Mouse (Mus musculus) midbrain, embryonic 13.5 days (tissue): ENCODE measurements at regions not wholly inside any gene's neighbourhood (a gene's known extent, or its start where the extent isn't known, plus 50 kb on each side); places are given as distances from the start of the nearest gene placed in this dataset.
"Not testable (repeated sequence)": the region's sequence is repeated elsewhere in the genome, so short reads cannot be mapped to it uniquely, and the experiment has no call there.

Experiments
- ATAC-seq: fragments of 200-750 bp; cut with Nextera tagmentation; 2 replicates; pipeline ENCODE4 v1.8.0; 2017; ENCODE audit warnings: mild to moderate bottlenecking, moderate TSS enrichment, moderate library complexity
- H3K27ac ChIP-seq: fragments of 300-500 bp; sonication (generic); 2 replicates; pipeline ENCODE4 v1.5.1; 2015; ENCODE audit warnings: inconsistent platforms, mild to moderate bottlenecking, moderate library complexity
- H3K27me3 ChIP-seq: fragments of 300-500 bp; sonication (generic); 2 replicates; pipeline ENCODE4 v1.6.1; 2015; ENCODE audit warnings: mild to moderate bottlenecking, inconsistent platforms
- H3K36me3 ChIP-seq: fragments of 300-500 bp; sonication (generic); 2 replicates; pipeline ENCODE4 v1.6.1; 2015; ENCODE audit warnings: mild to moderate bottlenecking, inconsistent platforms
- H3K4me1 ChIP-seq: fragments of 300-500 bp; sonication (generic); replicated peaks from 2 replicates; pipeline ENCODE4 v1.6.1; 2015; ENCODE audit warnings: inconsistent platforms
- H3K4me2 ChIP-seq: fragments of 300-500 bp; sonication (generic); replicated peaks from 2 replicates; pipeline ENCODE4 v1.6.1; 2015; ENCODE audit warnings: moderate library complexity, mild to moderate bottlenecking, inconsistent platforms
- H3K4me3 ChIP-seq: fragments of 300-500 bp; sonication (generic); replicated peaks from 2 replicates; pipeline ENCODE4 v1.5.1; 2015; ENCODE audit warnings: mild to moderate bottlenecking, inconsistent platforms
- H3K9ac ChIP-seq: fragments of 300-500 bp; sonication (generic); replicated peaks from 2 replicates; pipeline ENCODE4 v1.6.1; 2015; ENCODE audit warnings: mild to moderate bottlenecking, inconsistent platforms
- H3K9me3 ChIP-seq: fragments of 300-500 bp; sonication (generic); 2 replicates; pipeline ENCODE4 v1.6.1; 2016; ENCODE audit warnings: mild to moderate bottlenecking, inconsistent platforms
- WGBS: fragments of 180-500 bp; shearing (Covaris S2); methylation state at CpG from one replicate; pipeline ENCODE4 v1.1.7; 2015; 5-methylcytosine and 5-hydroxymethylcytosine counted together

DNA sequence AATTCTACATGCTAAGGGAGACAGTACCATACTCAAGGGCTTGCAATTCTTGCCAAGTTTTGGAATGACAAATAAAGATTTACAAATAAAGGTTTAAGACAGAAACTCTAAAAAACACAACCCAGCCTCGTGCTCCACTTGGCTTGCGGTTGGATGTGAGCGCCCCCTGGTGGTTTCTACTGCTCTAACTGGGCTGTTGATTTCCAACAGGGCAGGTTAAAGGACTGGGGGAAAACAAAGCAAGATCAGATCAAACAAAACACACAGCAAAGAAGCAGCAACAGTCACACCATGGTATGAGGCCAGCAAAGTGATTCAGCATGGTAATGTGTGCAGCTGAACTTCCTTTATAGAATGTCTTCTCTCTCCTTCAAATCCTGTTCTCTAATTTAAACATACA is 339.2 kb downstream of the Adam3 start:
- H3K4me1 ChIP-seq: no peaks in the 10 kb centered on the region
- 3% methylated on average over 3 of the region's 3 CpGs for WGBS

GRCm38 (mm10) chr8:24383963-24384435 is 341.7 kb downstream of the Adam3 start:
- no peaks in the 10 kb centered on the region for H3K27me3 ChIP-seq
- no peak overlapping the region for H3K9ac ChIP-seq
- H3K9me3 ChIP-seq: no peaks in the 10 kb centered on the region
- H3K4me1 ChIP-seq: no peaks in the 10 kb centered on the region
- no peak for ATAC-seq
- no peaks in the 10 kb centered on the region for H3K36me3 ChIP-seq
- H3K4me3 ChIP-seq: no peak overlapping the region
- H3K27ac ChIP-seq: no peak overlapping the region
- WGBS: 74% methylated on average over 8 of the region's 8 CpGs
- no peak overlapping the region for H3K4me2 ChIP-seq

More for the DNA sequence above, 339.2 kb downstream of the Adam3 start:
- H3K4me3 ChIP-seq: no peak overlapping the region
- no peak overlapping the region for H3K9ac ChIP-seq
- ATAC-seq: peak; percentile 58; the same call in 1 of the 2 replicates
- H3K27ac ChIP-seq: no peak overlapping the region
- H3K36me3 ChIP-seq: no peaks in the 10 kb centered on the region
- no peaks in the 10 kb centered on the region for H3K9me3 ChIP-seq
- H3K4me2 ChIP-seq: no peak overlapping the region
- no peaks in the 10 kb centered on the region for H3K27me3 ChIP-seq

DNA sequence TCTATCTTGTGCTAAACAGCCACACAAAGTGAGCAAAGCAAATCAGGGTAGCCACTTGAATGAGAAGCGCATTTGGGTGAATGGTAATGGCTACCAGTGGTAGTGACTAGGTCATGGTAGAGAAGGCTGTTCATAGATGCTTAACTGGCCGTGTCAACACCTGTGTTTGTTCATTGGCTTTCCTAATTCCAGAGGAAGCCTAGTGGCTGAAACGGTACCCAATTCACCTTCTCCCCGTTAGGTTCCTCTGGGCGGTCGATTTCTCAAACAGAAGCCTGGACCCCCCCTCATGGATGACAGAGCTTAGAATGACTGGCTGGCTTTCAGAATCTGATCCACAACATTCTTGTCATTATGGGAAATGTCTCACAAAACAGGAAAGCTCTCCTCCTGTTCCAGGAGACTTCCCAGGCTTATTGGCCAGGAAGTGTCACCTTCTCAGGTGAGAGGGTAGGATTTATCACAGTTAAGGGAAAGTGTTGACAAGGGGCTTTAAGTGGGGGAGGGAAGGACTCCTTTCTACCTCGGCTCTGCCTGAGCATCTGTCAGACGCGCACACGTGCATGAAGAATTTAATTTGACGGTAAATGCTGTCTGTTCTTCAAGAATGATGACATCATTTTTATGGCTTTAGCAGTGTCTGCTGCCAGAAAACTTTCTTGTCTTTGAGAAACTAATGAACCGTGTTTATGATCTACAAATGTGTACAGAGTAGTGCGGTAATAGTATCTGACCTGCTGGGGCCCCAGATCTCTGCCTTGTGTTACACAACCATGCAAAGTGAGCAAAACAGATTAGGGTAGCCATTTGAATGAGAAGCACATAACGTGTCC is 342.3 kb downstream of the Adam3 start:
- no peak overlapping the region for H3K4me3 ChIP-seq
- H3K9me3 ChIP-seq: no peaks in the 10 kb centered on the region
- ATAC-seq: no peak
- no peak overlapping the region for H3K27ac ChIP-seq
- H3K9ac ChIP-seq: no peak overlapping the region
- H3K4me2 ChIP-seq: no peak overlapping the region
- WGBS: 77% methylated on average over 14 of the region's 14 CpGs
- no peaks in the 10 kb centered on the region for H3K27me3 ChIP-seq
- H3K36me3 ChIP-seq: no peaks in the 10 kb centered on the region
- no peaks in the 10 kb centered on the region; the same call in 1 of the 2 replicates for H3K4me1 ChIP-seq

DNA sequence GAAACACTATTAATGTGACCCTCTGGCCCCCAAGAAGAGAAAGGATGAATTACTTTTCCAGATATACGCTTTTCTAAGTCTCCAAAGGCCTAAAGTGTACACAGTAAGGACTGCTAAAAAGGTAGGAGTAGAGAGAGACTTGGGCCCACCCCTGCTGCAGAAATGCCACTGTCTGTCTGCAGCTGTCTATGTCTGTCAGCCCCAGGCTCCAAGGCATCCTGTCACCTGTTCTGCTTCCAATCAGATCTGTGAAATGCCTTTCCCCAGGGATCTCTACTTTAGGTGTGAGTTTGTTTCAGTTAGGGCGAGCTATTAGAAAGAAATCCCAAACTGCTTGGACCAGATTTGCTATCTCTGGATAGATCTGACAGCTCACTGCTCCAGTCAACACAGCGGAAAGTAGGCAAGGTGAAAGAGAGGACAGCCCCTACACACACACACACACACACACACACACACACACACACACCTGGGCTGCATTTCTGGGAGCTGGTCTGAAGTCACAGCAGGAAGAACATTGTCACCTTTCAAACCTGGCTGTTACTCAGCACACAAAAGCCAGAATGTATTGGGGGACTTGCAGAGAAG is 343.9 kb downstream of the Adam3 start:
- Histone ChIP-seq H3K4me1 (peaks cover 4% of the 10 kb centered on the region; the same call in 1 of the 2 replicates), H3K27ac (no peak overlapping the region), H3K27me3 (no peaks in the 10 kb centered on the region), H3K4me3 (no peak overlapping the region), H3K9ac (no peak overlapping the region), H3K9me3 (no peaks in the 10 kb centered on the region), H3K4me2 (no peak overlapping the region), H3K36me3 (no peaks in the 10 kb centered on the region)
- no peak for ATAC-seq
- 84% methylated on average over 3 of the region's 3 CpGs for WGBS

DNA sequence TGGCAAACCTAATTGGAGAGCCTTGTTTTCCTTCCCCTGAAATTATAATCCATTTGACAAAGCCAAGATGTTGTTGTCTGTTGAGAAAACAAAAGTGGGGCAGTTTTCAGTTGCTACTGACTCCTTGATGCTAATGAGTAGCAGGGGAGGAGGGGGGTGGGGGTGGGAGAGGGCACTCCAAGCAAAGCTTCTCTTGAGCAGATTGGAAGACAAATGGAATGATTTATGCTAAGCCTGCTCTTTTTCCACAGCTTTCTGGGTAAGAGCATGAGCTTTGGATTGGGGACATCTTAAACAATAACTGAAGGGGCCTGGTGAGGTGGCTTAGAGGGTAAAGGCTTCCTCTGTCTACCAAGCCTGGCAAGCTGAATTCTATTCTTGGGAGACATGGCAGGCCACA is 347.6 kb downstream of the Adam3 start:
- no peaks in the 10 kb centered on the region for H3K36me3 ChIP-seq
- no peaks in the 10 kb centered on the region for H3K9me3 ChIP-seq
- no peaks in the 10 kb centered on the region for H3K27me3 ChIP-seq
- no peak overlapping the region for H3K9ac ChIP-seq
- no peak overlapping the region for H3K4me2 ChIP-seq
- H3K4me1 ChIP-seq: peaks cover 4% of the 10 kb centered on the region; the same call in 1 of the 2 replicates
- no peak for ATAC-seq
- no peak overlapping the region for H3K27ac ChIP-seq
- no peak overlapping the region for H3K4me3 ChIP-seq

DNA sequence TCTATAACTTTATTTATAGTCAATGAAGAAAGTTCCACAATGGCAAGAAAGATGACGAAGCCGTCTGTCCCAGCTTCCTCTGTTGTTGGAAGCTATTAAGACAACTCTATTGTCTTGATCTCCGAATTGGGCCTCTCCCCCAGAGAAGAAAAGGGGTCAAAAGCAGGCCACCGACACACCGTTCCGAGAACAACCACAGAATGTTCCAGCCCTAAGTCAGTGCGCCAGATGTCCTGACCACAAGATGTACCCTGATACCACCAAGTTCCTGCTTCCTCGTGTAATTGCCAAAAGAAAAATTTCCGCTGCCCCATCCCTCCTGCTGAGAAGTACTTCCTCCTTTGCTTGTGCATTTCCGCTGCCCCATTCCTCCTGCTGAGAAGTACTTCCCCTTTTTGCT is 348.8 kb downstream of the Adam3 start:
- H3K27me3 ChIP-seq, H3K4me1 ChIP-seq, H3K4me3 ChIP-seq, H3K27ac ChIP-seq, H3K9ac ChIP-seq, ATAC-seq, H3K36me3 ChIP-seq, H3K4me2 ChIP-seq, H3K9me3 ChIP-seq: not testable (repeated sequence)
- WGBS: 87% methylated on average over 10 of the region's 10 CpGs

- no peak overlapping the region for H3K27ac ChIP-seq
- no peaks in the 10 kb centered on the region for H3K27me3 ChIP-seq
- peaks cover 4% of the 10 kb centered on the region; the same call in 1 of the 2 replicates for H3K4me1 ChIP-seq
- H3K4me2 ChIP-seq: no peak overlapping the region
- ATAC-seq: no peak
- H3K9me3 ChIP-seq: no peaks in the 10 kb centered on the region
- no peak overlapping the region for H3K9ac ChIP-seq
- 93% methylated on average over 1 of the region's 1 CpGs for WGBS
- no peaks in the 10 kb centered on the region for H3K36me3 ChIP-seq
- H3K4me3 ChIP-seq: no peak overlapping the region
These were observed 351.1 kb downstream of the Adam3 start for GRCm38 (mm10) chr8:24374503-24374902.

DNA sequence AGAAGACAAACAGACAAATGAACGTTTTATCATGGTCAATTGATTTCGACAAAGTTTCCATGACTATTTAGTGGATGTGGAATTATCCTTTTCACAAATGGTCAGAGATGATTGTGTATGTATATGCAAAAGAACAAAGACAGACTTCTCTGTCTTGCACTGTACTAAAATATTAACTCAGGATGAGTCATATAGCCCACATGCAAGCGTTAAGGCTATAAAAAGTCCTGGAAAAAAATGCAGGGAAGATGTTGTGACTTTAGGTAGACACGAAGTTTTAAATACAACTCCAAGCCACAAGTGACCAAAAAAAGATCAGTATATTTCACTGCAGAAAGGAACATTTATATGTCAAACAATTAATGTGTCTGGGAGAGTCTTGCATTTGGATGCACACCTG is 353.6 kb downstream of the Adam3 start:
- H3K9ac ChIP-seq: no peak overlapping the region
- no peak overlapping the region for H3K4me3 ChIP-seq
- WGBS: 87% methylated on average over 4 of the region's 4 CpGs
- H3K4me1 ChIP-seq: peaks cover 9% of the 10 kb centered on the region; the same call in 1 of the 2 replicates
- no peaks in the 10 kb centered on the region for H3K36me3 ChIP-seq
- no peak overlapping the region for H3K4me2 ChIP-seq
- no peak for ATAC-seq
- no peak overlapping the region for H3K27ac ChIP-seq
- H3K9me3 ChIP-seq: no peaks in the 10 kb centered on the region
- no peaks in the 10 kb centered on the region for H3K27me3 ChIP-seq

DNA sequence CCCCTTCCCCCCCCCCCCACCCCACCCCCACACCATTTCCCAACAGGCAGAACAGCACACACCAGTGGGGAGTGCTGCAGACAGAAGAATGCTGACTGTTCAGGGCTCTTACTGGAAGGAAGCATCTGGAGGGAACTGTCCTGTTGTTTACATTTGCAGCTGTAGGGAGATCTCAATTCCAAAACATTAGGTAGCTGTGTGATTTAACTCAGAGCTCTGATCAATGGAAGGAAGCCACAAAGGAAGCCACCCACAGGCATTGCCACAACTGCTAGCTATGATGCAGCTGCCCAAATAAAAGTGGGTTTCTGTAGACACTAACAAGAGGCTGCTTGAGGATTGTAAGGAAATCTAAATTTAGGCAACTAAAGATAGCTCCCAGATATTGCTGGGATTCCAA is 359.7 kb downstream of the Adam3 start:
- H3K36me3 ChIP-seq: no peaks in the 10 kb centered on the region
- peaks cover 9% of the 10 kb centered on the region; the same call in 1 of the 2 replicates for H3K4me1 ChIP-seq
- no peaks in the 10 kb centered on the region for H3K9me3 ChIP-seq
- no peak for ATAC-seq
- H3K4me3 ChIP-seq: no peak overlapping the region
- no peak overlapping the region for H3K9ac ChIP-seq
- H3K27me3 ChIP-seq: no peaks in the 10 kb centered on the region
- no peak overlapping the region for H3K4me2 ChIP-seq
- H3K27ac ChIP-seq: no peak overlapping the region

DNA sequence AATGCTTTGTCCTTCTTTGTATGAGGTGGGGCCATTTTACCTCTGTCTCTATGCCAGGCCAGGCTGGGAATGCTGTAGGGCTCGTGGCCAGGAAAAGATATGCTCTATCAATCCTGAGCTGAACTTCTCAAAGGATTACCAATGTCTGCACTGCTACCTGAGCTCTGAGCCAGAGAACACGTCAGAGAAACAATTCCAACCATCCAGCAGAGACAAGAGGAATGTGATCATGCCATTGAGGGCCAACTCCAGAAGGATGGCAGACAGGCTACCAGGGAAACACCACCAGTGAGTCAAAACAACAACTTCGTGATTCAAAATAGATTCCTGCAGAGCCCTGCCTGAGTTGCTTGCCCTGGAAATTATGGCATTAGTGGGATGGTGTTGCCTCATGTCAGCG is 361.0 kb downstream of the Adam3 start:
- Histone ChIP-seq H3K4me1 (peaks cover 9% of the 10 kb centered on the region; the same call in 1 of the 2 replicates), H3K27ac (no peak overlapping the region), H3K36me3 (no peaks in the 10 kb centered on the region), H3K4me3 (no peak overlapping the region), H3K4me2 (no peak overlapping the region), H3K9me3 (no peaks in the 10 kb centered on the region), H3K9ac (no peak overlapping the region), H3K27me3 (no peaks in the 10 kb centered on the region)
- ATAC-seq: no peak
- 79% methylated on average over 4 of the region's 4 CpGs for WGBS

- H3K4me3 ChIP-seq: no peak overlapping the region
- H3K9ac ChIP-seq: no peak overlapping the region
- H3K36me3 ChIP-seq: no peaks in the 10 kb centered on the region
- H3K27ac ChIP-seq: no peak overlapping the region
- no peak overlapping the region for H3K4me2 ChIP-seq
- H3K4me1 ChIP-seq: no peaks in the 10 kb centered on the region
- no peak for ATAC-seq
- no peaks in the 10 kb centered on the region for H3K27me3 ChIP-seq
- H3K9me3 ChIP-seq: no peaks in the 10 kb centered on the region
These were observed 366.5 kb downstream of the Adam3 start for GRCm38 (mm10) chr8:24359022-24359600.

- no peak for ATAC-seq
- H3K27me3 ChIP-seq: no peaks in the 10 kb centered on the region
- no peaks in the 10 kb centered on the region for H3K36me3 ChIP-seq
- no peak overlapping the region for H3K4me2 ChIP-seq
- H3K9me3 ChIP-seq: no peaks in the 10 kb centered on the region
- no peak overlapping the region for H3K27ac ChIP-seq
- WGBS: 90% methylated on average over 4 of the region's 4 CpGs
- H3K4me3 ChIP-seq: no peak overlapping the region
- H3K4me1 ChIP-seq: no peaks in the 10 kb centered on the region
- H3K9ac ChIP-seq: no peak overlapping the region
These were observed 370.5 kb downstream of the Adam3 start for GRCm38 (mm10) chr8:24355146-24355545.
